Mouse (Mus musculus) forebrain, embryonic 11.5 days (tissue): ENCODE results near the gene Serpini2. TPM values are rescaled to one million over a fixed set of nuclear protein-coding genes. Genes with fewer than 3 reads are reported as not detected.

Source experiments
- ATAC-seq: fragments of 200-750 bp; cut with Nextera tagmentation; replicated peaks from 2 replicates; pipeline ENCODE4 v1.8.0; 2017; ENCODE audit warnings: moderate TSS enrichment; ENCODE audit not compliant: low FRiP score
- DNase-seq: peaks from one replicate; pipeline ENCODE4 v3.0.0-alpha.2; 2017; ENCODE audit warnings: low spot score
- H3K27ac ChIP-seq: fragments of 300-500 bp; sonication (generic); 2 replicates; pipeline ENCODE4 v1.5.1; 2014; ENCODE audit warnings: low read depth, low read length
- H3K27me3 ChIP-seq: fragments of 300-500 bp; sonication (generic); 2 replicates; pipeline ENCODE4 v1.6.1; 2014; ENCODE audit warnings: mild to moderate bottlenecking, low read length, mixed read lengths; ENCODE audit not compliant: control insufficient read depth, insufficient read depth
- H3K36me3 ChIP-seq: fragments of 300-500 bp; sonication (generic); 2 replicates; pipeline ENCODE4 v1.6.1; 2014; ENCODE audit warnings: mild to moderate bottlenecking, low read length, moderate library complexity, mixed read lengths; ENCODE audit not compliant: control insufficient read depth, insufficient read depth
- H3K4me1 ChIP-seq: fragments of 300-500 bp; sonication (generic); replicated peaks from 2 replicates; pipeline ENCODE4 v1.6.1; 2014; ENCODE audit warnings: low read length, mixed read lengths; ENCODE audit not compliant: control insufficient read depth, insufficient read depth
- H3K4me2 ChIP-seq: fragments of 300-500 bp; sonication (generic); 2 replicates; pipeline ENCODE4 v1.6.1; 2014; ENCODE audit warnings: low read depth, mild to moderate bottlenecking, low read length, moderate library complexity, mixed read lengths; ENCODE audit not compliant: severe bottlenecking
- H3K4me3 ChIP-seq: fragments of 300-500 bp; sonication (generic); 2 replicates; pipeline ENCODE4 v1.5.1; 2014; ENCODE audit warnings: low read depth, low read length
- H3K9ac ChIP-seq: fragments of 300-500 bp; sonication (generic); 2 replicates; pipeline ENCODE4 v1.6.1; 2014; ENCODE audit warnings: low read length
- H3K9me3 ChIP-seq: fragments of 300-500 bp; sonication (generic); 2 replicates; pipeline ENCODE4 v1.6.1; 2016; ENCODE audit warnings: low read length, mixed read lengths; ENCODE audit not compliant: control insufficient read depth
- WGBS: fragments of 180-500 bp; shearing (Covaris S2); extraction: QIAGEN DNeasy Blood & Tissue Kit; methylation state at CpG from one replicate; pipeline ENCODE4 v1.1.7; 2014; 5-methylcytosine and 5-hydroxymethylcytosine counted together
- polyA plus RNA-seq: library from polyadenylated mRNA; unstranded; fragments of >200 nt; fragmentation: Nextera tagmentation; extraction: Ambion mirVana; gene quantifications from 2 replicates; pipeline ENCODE4 v1.2.1, GENCODE M21; 2014

The Serpini2 gene
- polyA plus RNA-seq, 1 experiment from 2014 or later = not detected

DNA sequence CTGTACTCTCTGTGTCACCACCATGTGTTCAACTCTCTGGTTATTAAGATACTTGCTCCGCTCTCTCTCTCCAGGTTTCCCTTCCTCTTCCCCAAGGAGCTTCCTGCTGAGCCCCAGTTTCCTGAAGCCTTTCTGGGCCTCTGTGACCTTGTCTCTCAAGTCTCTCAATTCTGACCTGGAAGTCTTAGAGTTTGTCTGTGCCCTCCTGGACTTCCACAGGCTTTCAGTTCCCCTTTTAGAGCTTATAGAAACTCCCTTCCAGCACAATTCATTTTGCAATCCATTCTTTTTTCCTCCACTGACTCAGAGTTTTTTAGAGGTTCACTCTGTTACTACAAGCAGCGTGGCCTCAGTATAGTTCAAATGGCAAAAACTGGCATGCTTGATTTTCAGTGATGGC, 23.4 kb upstream of the Serpini2 start:
- no peaks in the 10 kb centered on the region; the same call in 1 of the 2 replicates for H3K4me1 ChIP-seq
- H3K27me3 ChIP-seq = no peaks in the 10 kb centered on the region
- no peaks in the 10 kb centered on the region for H3K36me3 ChIP-seq
- no peak overlapping the region for H3K4me3 ChIP-seq
- 88% methylated on average over 2 of the region's 2 CpGs for WGBS
- ATAC-seq (no peak), DNase-seq (no peak)
- H3K9me3 ChIP-seq = no peaks in the 10 kb centered on the region
- no peak overlapping the region for H3K27ac ChIP-seq
- H3K9ac ChIP-seq = no peak overlapping the region
- no peak overlapping the region for H3K4me2 ChIP-seq

DNA sequence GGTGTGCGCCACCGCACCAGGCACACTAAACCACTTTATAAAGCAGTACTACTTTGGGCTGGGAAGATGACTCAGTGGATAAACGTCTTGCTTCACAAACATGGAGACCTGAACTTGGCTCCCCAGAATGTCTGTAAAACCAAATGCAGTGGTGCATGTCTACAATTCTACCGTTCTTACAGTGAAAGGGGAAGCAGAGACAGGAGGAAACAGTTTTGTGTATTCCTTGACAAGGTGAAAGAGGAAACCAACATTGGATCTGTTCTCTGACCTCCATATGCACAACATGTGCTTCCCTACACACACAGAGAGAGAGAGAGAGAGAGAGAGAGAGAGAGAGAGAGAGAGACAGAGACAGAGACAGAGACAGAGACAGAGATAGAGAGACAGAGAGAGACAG, 7.6 kb upstream of the Serpini2 start:
- Histone ChIP-seq H3K27ac (no peak overlapping the region), H3K27me3 (no peaks in the 10 kb centered on the region), H3K36me3 (no peaks in the 10 kb centered on the region), H3K9me3 (no peaks in the 10 kb centered on the region), H3K4me3 (no peak overlapping the region), H3K4me1 (no peaks in the 10 kb centered on the region), H3K9ac (no peak overlapping the region), H3K4me2 (no peak overlapping the region)
- DNase-seq (no peak), ATAC-seq (no peak)
- 83% methylated on average over 4 of the region's 4 CpGs for WGBS

DNA sequence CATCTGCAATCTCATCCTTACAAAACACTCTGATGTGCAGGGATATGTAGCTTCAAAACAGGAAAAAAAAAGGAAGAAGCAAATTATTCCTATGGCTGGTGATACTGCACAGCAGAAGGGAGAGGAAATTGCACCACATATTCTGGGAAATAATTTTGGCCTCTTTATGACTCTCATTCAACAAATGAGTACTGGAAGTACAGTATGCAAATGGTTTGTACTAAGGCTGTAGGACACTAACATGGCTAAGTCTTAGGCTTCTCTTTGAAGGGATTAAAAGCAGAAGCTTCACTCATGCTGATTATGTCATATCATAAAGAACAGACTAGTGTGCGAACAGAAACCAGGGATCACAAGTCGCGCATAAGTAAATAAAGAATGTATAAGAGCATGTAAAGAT, 6.6 kb upstream of the Serpini2 start:
- H3K4me3 ChIP-seq = no peak overlapping the region
- H3K9ac ChIP-seq = no peak overlapping the region
- H3K36me3 ChIP-seq = no peaks in the 10 kb centered on the region
- H3K4me2 ChIP-seq = no peak overlapping the region
- no peaks in the 10 kb centered on the region for H3K9me3 ChIP-seq
- no peaks in the 10 kb centered on the region for H3K27me3 ChIP-seq
- WGBS = 93% methylated on average over 3 of the region's 3 CpGs
- no peak for ATAC-seq
- H3K4me1 ChIP-seq = no peaks in the 10 kb centered on the region
- no peak overlapping the region for H3K27ac ChIP-seq
- no peak for DNase-seq

DNA sequence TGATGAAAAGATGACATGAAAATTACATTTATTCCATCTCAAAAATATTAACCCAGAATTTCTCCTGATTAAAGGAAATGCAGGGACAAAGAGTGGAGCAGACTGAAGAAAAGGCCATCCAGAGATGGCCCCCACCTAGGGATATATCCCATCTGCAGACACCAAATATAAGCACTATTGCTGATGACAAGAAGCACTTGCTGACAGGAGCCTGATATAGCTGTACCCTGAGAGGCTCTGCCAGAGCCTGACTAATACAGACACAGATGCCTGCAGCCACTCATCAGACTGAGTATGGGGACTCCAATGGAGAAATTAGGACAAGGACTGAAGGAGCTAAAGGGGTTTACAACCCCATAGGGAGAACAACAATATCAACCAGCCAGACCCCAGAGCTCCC, 5.2 kb upstream of the Serpini2 start:
- no peak for DNase-seq
- Histone ChIP-seq H3K9me3 (no peaks in the 10 kb centered on the region), H3K9ac (no peak overlapping the region), H3K4me2 (no peak overlapping the region), H3K27ac (no peak overlapping the region), H3K4me3 (no peak overlapping the region), H3K36me3 (no peaks in the 10 kb centered on the region), H3K27me3 (no peaks in the 10 kb centered on the region), H3K4me1 (no peaks in the 10 kb centered on the region)
- no peak for ATAC-seq

DNA sequence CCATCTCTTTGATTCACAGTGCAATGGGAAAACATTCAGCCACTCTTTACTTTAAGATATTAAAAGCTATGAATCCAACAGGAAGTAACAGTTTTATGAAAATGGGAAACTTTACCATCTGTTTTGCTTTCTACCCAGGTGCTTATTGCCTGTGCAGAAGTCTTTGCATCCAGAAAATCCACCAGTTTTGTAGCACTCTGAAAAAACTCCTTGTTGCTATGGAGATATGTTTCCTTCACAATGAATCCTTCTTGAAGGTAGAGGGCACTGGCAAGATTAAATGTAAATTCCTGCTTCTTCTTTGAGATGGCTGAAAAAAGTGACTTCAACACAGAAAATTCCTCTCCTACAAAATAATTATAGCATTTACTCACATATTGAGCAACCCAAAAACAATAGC, 10.5 kb downstream of the Serpini2 start:
- H3K4me1 ChIP-seq = no peaks in the 10 kb centered on the region
- DNase-seq = no peak
- no peak overlapping the region for H3K27ac ChIP-seq
- H3K9me3 ChIP-seq = no peaks in the 10 kb centered on the region
- no peaks in the 10 kb centered on the region for H3K36me3 ChIP-seq
- H3K4me2 ChIP-seq = no peak overlapping the region
- H3K4me3 ChIP-seq = no peak overlapping the region
- ATAC-seq = no peak
- no peaks in the 10 kb centered on the region for H3K27me3 ChIP-seq
- H3K9ac ChIP-seq = no peak overlapping the region

DNA sequence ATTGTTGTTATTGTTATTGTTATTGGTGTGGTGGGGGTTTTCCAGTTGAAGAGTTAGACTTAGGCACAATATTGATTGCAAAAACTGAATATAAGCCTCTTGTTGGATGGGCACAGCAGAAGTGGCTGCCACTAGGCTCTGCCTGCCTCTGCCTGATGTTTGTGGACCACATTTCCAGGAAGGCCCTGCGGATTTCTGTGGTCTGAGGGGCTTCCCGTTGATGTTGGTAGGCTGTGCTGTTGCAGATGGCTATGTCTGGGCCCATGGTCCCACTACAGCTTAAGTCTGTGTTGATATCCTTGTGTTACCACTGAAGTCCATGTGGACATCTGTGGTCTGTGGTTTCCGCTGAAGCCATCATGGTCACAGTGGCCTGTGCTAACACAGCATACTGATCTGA, 50.2 kb downstream of the Serpini2 start:
- H3K27ac ChIP-seq = no peak overlapping the region
- H3K36me3 ChIP-seq = no peaks in the 10 kb centered on the region
- 0 out of 2 replicates have a peak, but pooled peaks have one; percentile 36 for ATAC-seq
- H3K4me1 ChIP-seq = no peaks in the 10 kb centered on the region
- no peak overlapping the region for H3K4me3 ChIP-seq
- DNase-seq = no peak
- no peak overlapping the region for H3K9ac ChIP-seq
- no peaks in the 10 kb centered on the region for H3K9me3 ChIP-seq
- H3K4me2 ChIP-seq = no peak overlapping the region
- 73% methylated on average over 3 of the region's 3 CpGs for WGBS
- no peaks in the 10 kb centered on the region for H3K27me3 ChIP-seq

DNA sequence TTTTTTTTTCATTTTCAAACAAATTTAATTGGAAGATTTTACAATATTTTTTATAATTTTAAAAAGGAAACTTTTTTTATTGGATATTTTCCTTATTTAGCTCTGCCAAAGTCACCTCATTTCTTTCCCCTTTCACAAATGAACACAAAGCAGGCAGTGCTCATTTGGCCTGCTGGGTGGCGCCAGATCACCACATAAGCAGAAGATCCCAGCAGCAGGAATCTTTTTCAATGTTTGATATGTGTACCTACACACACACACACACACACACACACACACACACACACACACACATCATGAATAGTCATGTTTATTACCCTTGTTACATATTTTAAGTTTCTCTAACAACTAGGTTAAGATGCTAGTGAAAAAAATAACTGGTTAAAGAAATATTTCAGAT, 50.7 kb downstream of the Serpini2 start:
- no peaks in the 10 kb centered on the region for H3K9me3 ChIP-seq
- no peak overlapping the region for H3K9ac ChIP-seq
- 3% methylated on average over 1 of the region's 1 CpGs for WGBS
- H3K4me2 ChIP-seq = no peak overlapping the region
- ATAC-seq (peak; percentile 85), DNase-seq (peak; percentile 54)
- H3K4me1 ChIP-seq = no peaks in the 10 kb centered on the region
- H3K4me3 ChIP-seq = no peak overlapping the region
- no peaks in the 10 kb centered on the region for H3K36me3 ChIP-seq
- no peaks in the 10 kb centered on the region for H3K27me3 ChIP-seq
- H3K27ac ChIP-seq = no peak overlapping the region

DNA sequence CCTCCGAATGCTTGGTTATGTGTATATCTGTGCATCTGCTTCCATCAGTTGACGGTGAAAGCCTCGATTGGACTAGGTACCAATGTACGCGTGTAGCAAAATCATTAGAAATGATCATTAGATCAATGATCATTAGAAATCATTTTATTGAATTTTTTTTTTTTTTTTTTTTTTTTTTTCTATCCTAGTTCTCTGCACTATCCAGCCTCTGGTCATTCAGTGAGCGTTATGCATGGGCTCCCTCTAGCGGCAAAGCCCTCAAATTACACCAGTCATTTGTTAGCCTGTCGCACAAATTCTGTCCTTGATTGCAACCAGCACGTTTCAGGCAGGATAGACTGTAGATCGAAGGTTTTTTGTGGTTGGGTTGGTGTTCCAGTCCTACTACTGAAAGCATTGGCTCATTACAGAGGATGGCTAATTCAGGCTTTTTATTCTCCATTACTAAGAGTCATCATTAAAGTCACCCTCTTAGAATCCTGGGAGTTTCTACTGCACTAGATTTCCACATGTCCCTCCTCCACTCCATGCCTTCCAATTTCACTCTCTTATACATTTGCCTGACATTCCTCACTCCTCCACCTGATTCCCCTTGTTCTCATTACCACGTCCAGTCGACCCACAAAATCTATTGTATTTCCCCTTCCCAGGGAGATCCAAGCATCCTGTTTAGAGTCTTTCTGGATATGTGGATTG, 66.9 kb downstream of the Serpini2 start:
- peak; percentile 74 for DNase-seq
- Histone ChIP-seq H3K27me3 (no peaks in the 10 kb centered on the region), H3K4me3 (no peak overlapping the region), H3K9ac (no peak overlapping the region), H3K4me2 (no peak overlapping the region), H3K9me3 (no peaks in the 10 kb centered on the region), H3K4me1 (no peaks in the 10 kb centered on the region), H3K27ac (no peak overlapping the region), H3K36me3 (no peaks in the 10 kb centered on the region)
- WGBS = 39% methylated on average over 12 of the region's 12 CpGs
- ATAC-seq = peak; percentile 80
